Mouse (Mus musculus) lung, adult 2 months (tissue): ENCODE results near the gene Rnaseh1.

Experiments used
- CTCF ChIP-seq: fragments of 200-500 bp; IDR thresholded peaks from 2 replicates; pipeline ENCODE4 v1.5.1; 2011; ENCODE audit warnings: mild to moderate bottlenecking, low read length, control low read depth; ENCODE audit not compliant: insufficient read depth
- POLR2A ChIP-seq: fragments of 200-500 bp; IDR thresholded peaks from 2 replicates; pipeline ENCODE4 v1.6.1; 2011; ENCODE audit warnings: low read depth, mild to moderate bottlenecking, control low read depth, low read length, borderline replicate concordance; ENCODE audit errors: extremely low read depth

DNA sequence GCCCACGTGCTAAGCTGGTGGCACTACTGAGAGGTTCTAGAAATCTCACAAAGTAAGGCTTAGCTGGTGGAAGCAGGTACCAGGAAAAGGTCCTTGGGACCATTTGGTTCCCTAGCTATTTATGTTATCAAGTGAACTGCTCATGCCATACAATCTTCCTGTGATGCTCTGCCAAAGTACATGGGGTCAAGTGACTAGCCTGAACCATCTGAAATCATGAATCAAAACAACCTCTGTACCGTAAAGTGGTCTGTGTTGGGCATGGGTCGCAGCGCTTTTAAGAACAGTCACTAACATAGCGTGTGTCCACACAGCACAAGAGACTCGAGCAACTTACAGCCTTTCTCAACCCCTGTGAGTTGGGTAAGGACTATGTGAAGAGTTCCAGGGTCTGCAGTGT, 55.8 kb downstream of the Rnaseh1 start:
- TF ChIP-seq POLR2A (no peak), CTCF (no peak)
